Mouse (Mus musculus) megakaryocyte, embryonic 14.5 days (primary cell): Measurements from ENCODE around the gene Rps27a.

Experiments
- FLI1 ChIP-seq: IDR thresholded peaks from 2 replicates; pipeline ENCODE4 v1.6.1; 2012; ENCODE audit warnings: low read length, inconsistent platforms, mixed read lengths
- GATA1 ChIP-seq: IDR thresholded peaks from 3 replicates; pipeline ENCODE4 v1.6.1; 2012; ENCODE audit warnings: mixed read lengths, low read length, inconsistent platforms, borderline replicate concordance

DNA sequence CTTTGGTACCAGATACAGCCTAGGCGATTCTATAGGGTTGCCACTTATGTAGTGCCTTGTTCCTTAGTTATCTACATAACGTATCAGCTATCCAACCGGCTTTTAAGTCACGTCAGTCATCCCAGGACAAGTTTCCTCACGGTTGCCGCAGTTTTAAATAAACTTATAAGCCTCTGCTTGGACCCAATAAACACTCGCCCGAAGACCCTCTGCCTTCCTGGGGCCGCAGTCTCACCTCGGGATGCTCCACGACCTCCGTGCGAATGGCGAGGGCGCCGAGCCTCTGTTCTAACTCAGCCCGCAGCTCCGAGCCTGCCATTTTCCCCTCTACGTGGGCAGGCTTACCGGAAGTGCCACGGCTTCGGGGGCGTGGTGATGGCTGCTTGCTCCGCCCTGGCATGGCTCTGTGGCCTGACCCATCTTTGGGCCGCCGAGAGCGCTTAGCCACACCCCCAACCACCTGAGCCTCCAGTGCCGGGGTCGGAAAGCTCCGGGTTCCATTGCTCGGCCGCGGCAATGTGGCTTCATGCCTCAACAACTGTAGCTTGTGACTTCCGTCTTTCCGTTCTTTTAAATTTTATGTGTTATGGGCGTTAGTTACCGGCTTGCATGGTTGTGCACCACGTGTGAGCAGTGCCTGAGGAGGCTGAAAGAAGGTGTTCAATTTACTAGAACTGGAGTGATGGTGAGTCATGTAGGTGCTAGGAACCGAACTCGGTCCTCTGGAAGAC lies 33.1 kb downstream of the Rps27a start, which contains the start of gene Prorsd1:
- TF ChIP-seq FLI1 (peak; percentile 71), GATA1 (no peak)
